Mouse (Mus musculus) cerebellum, postnatal 14 days (tissue): ENCODE measurements around the gene Bag5.
A peak's percentile ranks its signal among the peaks of the same experiment; 100 is the strongest.

Experiments used
- DNase-seq, 2 experiments: peaks; one replicate each; pipeline ENCODE4 v3.0.0; 2021; ENCODE audit warnings: mixed read lengths in 2 of 2

Gene Bag5

GRCm38 (mm10) chr12:111697708-111698107, 15.3 kb downstream of the Bag5 start:
- DNase-seq: no peak

- peak; percentile 89 to 92 for DNase-seq
These were observed 16.8 kb downstream of the Bag5 start for GRCm38 (mm10) chr12:111696239-111696638.

GRCm38 (mm10) chr12:111694880-111695804, 17.9 kb downstream of the Bag5 start:
- DNase-seq: peak in 1 of 2 experiments; percentile 58

GRCm38 (mm10) chr12:111694271-111694781, 18.7 kb downstream of the Bag5 start:
- peak in 1 of 2 experiments; percentile 39 for DNase-seq

GRCm38 (mm10) chr12:111693341-111694270, 19.5 kb downstream of the Bag5 start:
- peak; percentile 58 to 64 for DNase-seq

- no peak for DNase-seq
These were observed 20.2 kb downstream of the Bag5 start for GRCm38 (mm10) chr12:111692899-111693298.

GRCm38 (mm10) chr12:111691346-111691872, 21.6 kb downstream of the Bag5 start:
- DNase-seq: peak in 1 of 2 experiments; percentile 57

- DNase-seq: peak in 1 of 2 experiments; percentile 53
These were observed 23.6 kb downstream of the Bag5 start for GRCm38 (mm10) chr12:111689426-111689825.

GRCm38 (mm10) chr12:111688069-111688428, 25.0 kb downstream of the Bag5 start:
- DNase-seq: peak; percentile 52 to 81

GRCm38 (mm10) chr12:111687350-111688068, 25.5 kb downstream of the Bag5 start:
- peak; percentile 79 to 87 for DNase-seq

- DNase-seq: no peak
These were observed 26.7 kb downstream of the Bag5 start for GRCm38 (mm10) chr12:111686390-111686789.

GRCm38 (mm10) chr12:111682806-111683205, 30.3 kb downstream of the Bag5 start:
- no peak for DNase-seq

GRCm38 (mm10) chr12:111682003-111682402, 31.1 kb downstream of the Bag5 start:
- DNase-seq: no peak

- DNase-seq: peak in 1 of 2 experiments; percentile 67
These were observed 31.8 kb downstream of the Bag5 start for GRCm38 (mm10) chr12:111681305-111681704.

- DNase-seq: no peak
These were observed 32.4 kb downstream of the Bag5 start for GRCm38 (mm10) chr12:111680661-111681060.

- no peak for DNase-seq
These were observed 34.1 kb downstream of the Bag5 start for GRCm38 (mm10) chr12:111678997-111679396.

- no peak for DNase-seq
These were observed 34.5 kb downstream of the Bag5 start for GRCm38 (mm10) chr12:111678670-111678933.

GRCm38 (mm10) chr12:111677882-111678669, 35.0 kb downstream of the Bag5 start, which contains the start of gene Trmt61a:
Gene Trmt61a (plus strand): TSS chr12:111678105.
- DNase-seq: peak; percentile 94 to 95

GRCm38 (mm10) chr12:111677421-111677820, 35.6 kb downstream of the Bag5 start:
- DNase-seq: peak; percentile 50 to 63

- DNase-seq: no peak
These were observed 37.1 kb downstream of the Bag5 start for GRCm38 (mm10) chr12:111675797-111676580.
